23 mouse cellular contexts compared by ENCODE assay signal in the genomic region with DNA sequence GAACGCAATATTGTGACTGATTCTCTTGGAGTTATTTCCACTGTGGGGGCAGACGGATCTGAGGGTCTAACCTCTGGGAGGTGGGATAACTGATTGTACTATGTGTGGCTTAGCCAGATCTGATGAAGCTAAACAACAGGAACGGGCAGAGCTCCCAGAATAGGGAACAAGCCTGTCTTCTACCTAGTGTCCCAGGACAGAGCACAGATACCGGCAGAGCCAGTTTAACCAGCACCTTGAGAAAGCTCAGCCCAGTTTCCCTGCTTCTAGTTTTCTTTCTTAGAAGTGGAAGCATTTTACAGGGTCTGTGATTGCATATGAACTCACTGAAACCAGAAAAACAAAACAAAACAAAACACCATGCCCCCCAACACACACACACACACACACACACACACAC. TPM values are rescaled to one million over a fixed set of nuclear protein-coding genes. Genes with fewer than 3 reads are reported as not detected.
DNase-seq lines count a peak whose midpoint lies in the region; ATAC-seq and TF ChIP-seq lines count a peak whose summit lies in the region.
"Had no signal": no experiment of that assay in that cellular context is flagged by ENCODE, and none has a peak within 500 bp of the region (broad histone marks: within the 10 kb centered on the region; RNA-seq: fewer than 3 reads in every experiment).

No protein-coding gene starts in this region.

- intact Hi-C loops in left cerebral cortex, postnatal 10 days (cut with DNase I), result no loop called here

- H3K9me3 ChIP-seq in heart, embryonic 10.5 days, result no peaks in the 10 kb centered on the region
- H3K9me3 ChIP-seq in stomach, embryonic 14.5 days (ENCODE audit: control insufficient read depth, low read depth, low read length), result no peaks in the 10 kb centered on the region
- H3K9me3 ChIP-seq in forebrain, postnatal 0 days (ENCODE audit: low read length), result no peaks in the 10 kb centered on the region
- H3K9me3 ChIP-seq: forebrain, embryonic 13.5 days; G1E; hindbrain, embryonic 12.5 days had no signal

- H3K4me1 ChIP-seq in heart, embryonic 10.5 days, result peaks cover 64% of the 10 kb centered on the region
- peaks cover 28% of the 10 kb centered on the region for H3K4me1 ChIP-seq in stomach, embryonic 14.5 days (ENCODE audit: control insufficient read depth, insufficient read depth, low read length)
- peaks cover 3% of the 10 kb centered on the region; the same call in 1 of the 2 replicates for H3K4me1 ChIP-seq in forebrain, postnatal 0 days (ENCODE audit: insufficient read depth)

- no peaks in the 10 kb centered on the region; the same call in 1 of the 2 replicates for H3K36me3 ChIP-seq in heart, embryonic 10.5 days
- no peaks in the 10 kb centered on the region for H3K36me3 ChIP-seq in stomach, embryonic 14.5 days (ENCODE audit: control insufficient read depth, insufficient read depth, low read length)
- H3K36me3 ChIP-seq in forebrain, postnatal 0 days (ENCODE audit: insufficient read depth), result no peaks in the 10 kb centered on the region
- H3K36me3 ChIP-seq: G1E; hindbrain, embryonic 12.5 days had no signal

- H3K4me3 ChIP-seq in heart, embryonic 10.5 days, result no peak overlapping the region
- H3K4me3 ChIP-seq in stomach, embryonic 14.5 days (ENCODE audit: low read depth, low read length), result no peak overlapping the region
- H3K4me3 ChIP-seq in forebrain, postnatal 0 days (ENCODE audit: low read depth, low read length), result no peak overlapping the region
- H3K4me3 ChIP-seq: forebrain, embryonic 13.5 days; gastrocnemius, adult 2 months; hindbrain, embryonic 12.5 days had no signal

- WGBS in heart, embryonic 10.5 days, result 65% methylated on average over 4 of the region's 4 CpGs
- 58% methylated on average over 4 of the region's 4 CpGs for WGBS in stomach, embryonic 14.5 days
- WGBS in forebrain, postnatal 0 days, result 78% methylated on average over 4 of the region's 4 CpGs

- no peak for DNase-seq in heart, embryonic 10.5 days (ENCODE audit: low spot score)
- no peak for DNase-seq in heart, adult 8-10 months (ENCODE audit: low spot score)
- DNase-seq in urinary bladder, postnatal 14 days (ENCODE audit: low spot score), result peak; percentile 67
- no peak for DNase-seq in urinary bladder, postnatal 4 days (ENCODE audit: low spot score in 2 of 2)
- DNase-seq in forebrain, postnatal 0 days, result no peak
- no peak for DNase-seq in embryo, embryonic 10 days (ENCODE audit: low spot score)
- no peak for DNase-seq in left cerebral cortex, postnatal 10 days (ENCODE audit: extremely low spot score in 1 of 2, low spot score in 2 of 2)
- DNase-seq: adrenal gland, adult 8-10 months; adrenal gland, postnatal 36 days; B cell, adult 2 months; cerebellum, adult 11 months; cerebellum, adult 8-10 months; cerebellum, postnatal 14 days; gastrocnemius, adult 2 months; gastrocnemius, postnatal 25 days; heart, postnatal 10 days; heart, postnatal 4 days had no signal

- H3K27me3 ChIP-seq in heart, embryonic 10.5 days (ENCODE audit: insufficient read depth, poor library complexity, severe bottlenecking), result no peaks in the 10 kb centered on the region
- no peaks in the 10 kb centered on the region for H3K27me3 ChIP-seq in stomach, embryonic 14.5 days (ENCODE audit: control insufficient read depth, insufficient read depth, low read length)
- no peaks in the 10 kb centered on the region for H3K27me3 ChIP-seq in forebrain, postnatal 0 days (ENCODE audit: insufficient read depth, low read length)
- H3K27me3 ChIP-seq: forebrain, embryonic 13.5 days; hindbrain, embryonic 12.5 days had no signal

- H3K27ac ChIP-seq in heart, embryonic 10.5 days, result peak overlapping the region; percentile 33; the same call in 1 of the 2 replicates
- H3K27ac ChIP-seq in stomach, embryonic 14.5 days (ENCODE audit: low read length), result peak overlapping the region; percentile 49; the same call in 1 of the 2 replicates
- H3K27ac ChIP-seq in forebrain, postnatal 0 days (ENCODE audit: low read depth, low read length), result no peak overlapping the region
- H3K27ac ChIP-seq: forebrain, embryonic 13.5 days; gastrocnemius, adult 2 months; hindbrain, embryonic 12.5 days had no signal

- H3K4me2 ChIP-seq in stomach, embryonic 14.5 days (replicated peaks; ENCODE audit: low read depth, low read length), result no peak overlapping the region
- no peak overlapping the region for H3K4me2 ChIP-seq in forebrain, postnatal 0 days (ENCODE audit: low read depth)
- H3K4me2 ChIP-seq: forebrain, embryonic 13.5 days; hindbrain, embryonic 12.5 days had no signal

- TF ChIP-seq CTCF in forebrain, postnatal 0 days (IDR thresholded peaks at IDR 0.05; ENCODE audit: low read depth), result no peak

- ATAC-seq in stomach, embryonic 14.5 days (ENCODE audit: insufficient number of reproducible peaks, insufficient read depth, low FRiP score, low read depth), result no peak
- ATAC-seq in forebrain, postnatal 0 days, result no peak
- ATAC-seq: CD4-positive, CD25-positive, alpha-beta regulatory T cell, adult 4 months; forebrain, embryonic 13.5 days; hindbrain, embryonic 16.5 days had no signal

- H3K9ac ChIP-seq in stomach, embryonic 14.5 days (replicated peaks; ENCODE audit: low read depth, low read length), result no peak overlapping the region
- H3K9ac ChIP-seq in forebrain, postnatal 0 days, result no peak overlapping the region
- H3K9ac ChIP-seq: forebrain, embryonic 13.5 days; hindbrain, embryonic 12.5 days had no signal

RNA-seq across cellular contexts. Expression of gene Fos, which starts 13.9 kb away (rescaled TPM):
- 6.1 and 7.5 TPM in 2 replicates for polyA plus RNA-seq in heart, embryonic 10.5 days (2016; fragmentation: Nextera tagmentation; extraction: Ambion mirVana)
- 10 to 100 TPM in 2 of 4 experiments, 1 to 10 TPM in 2; 2.4 to 26.4 (median 15.7) TPM for total RNA-seq in heart, adult 8-10 months (2022)
- 8.6 and 9.1 TPM in 2 replicates for polyA plus RNA-seq in stomach, embryonic 14.5 days (2014; fragmentation: Nextera tagmentation; extraction: Ambion mirVana)
- 14.2 and 18.0 TPM in 2 replicates for total RNA-seq in forebrain, postnatal 0 days (2014; rRNA removed)
- polyA plus RNA-seq in forebrain, postnatal 0 days (2015; fragmentation: Nextera tagmentation; extraction: Ambion mirVana), result 9.3 and 9.6 TPM in 2 replicates
- total RNA-seq in left cerebral cortex, postnatal 10 days (2021), result 10 to 100 TPM; 11.0 to 14.8 TPM
